Mouse (Mus musculus) hindbrain, embryonic 12.5 days (tissue): ENCODE results near the gene Ago4. TPM values are rescaled to one million over a fixed set of nuclear protein-coding genes. Genes with fewer than 3 reads are reported as not detected.

ENCODE experiments used
- ATAC-seq: fragments of 200-750 bp; cut with Nextera tagmentation; 2 replicates; pipeline ENCODE4 v1.8.0; 2017; ENCODE audit warnings: moderate TSS enrichment; ENCODE audit not compliant: low FRiP score
- H3K27ac ChIP-seq: fragments of 300-500 bp; sonication (generic); 2 replicates; pipeline ENCODE4 v1.5.1; 2016; ENCODE audit warnings: mild to moderate bottlenecking
- H3K27me3 ChIP-seq: fragments of 300-500 bp; sonication (generic); 2 replicates; pipeline ENCODE4 v1.6.1; 2016; ENCODE audit warnings: mild to moderate bottlenecking
- H3K36me3 ChIP-seq: fragments of 300-500 bp; sonication (generic); 2 replicates; pipeline ENCODE4 v1.6.1; 2016; ENCODE audit warnings: mild to moderate bottlenecking
- H3K4me1 ChIP-seq: fragments of 300-500 bp; sonication (generic); 2 replicates; pipeline ENCODE4 v1.6.1; 2016
- H3K4me2 ChIP-seq: fragments of 300-500 bp; sonication (generic); replicated peaks from 2 replicates; pipeline ENCODE4 v1.6.1; 2016; ENCODE audit warnings: mild to moderate bottlenecking
- H3K4me3 ChIP-seq: fragments of 300-500 bp; sonication (generic); 2 replicates; pipeline ENCODE4 v1.5.1; 2016; ENCODE audit warnings: mild to moderate bottlenecking
- H3K9ac ChIP-seq: fragments of 300-500 bp; sonication (generic); 2 replicates; pipeline ENCODE4 v1.6.1; 2016; ENCODE audit warnings: mild to moderate bottlenecking, moderate library complexity
- H3K9me3 ChIP-seq: fragments of 300-500 bp; sonication (generic); replicated peaks from 2 replicates; pipeline ENCODE4 v1.6.1; 2016; ENCODE audit warnings: mild to moderate bottlenecking
- whole genome bisulfite sequencing: fragments of 180-500 bp; shearing (Covaris S2); methylation state at CpG from one replicate; pipeline ENCODE4 v1.1.7; 2016; 5-methylcytosine and 5-hydroxymethylcytosine counted together
- microRNA-seq: library from miRNA; unstranded; fragments of <30 nt; microRNA quantifications from one replicate; pipeline ENCODE4, GENCODE M21; 2017
- polyA plus RNA-seq: library from polyadenylated mRNA; unstranded; fragments of >200 nt; fragmentation: Nextera tagmentation; extraction: Ambion mirVana; gene quantifications from 2 replicates; pipeline ENCODE4 v1.2.1, GENCODE M21; 2016

The Ago4 gene
- polyA plus RNA-seq, 1 experiment from 2014 or later: 8.2 TPM

GRCm38 (mm10) chr4:126464892-126465235 lies 68.4 kb downstream of the Ago4 start:
- Histone ChIP-seq H3K9me3 (no peaks in the 10 kb centered on the region), H3K4me3 (peak overlapping the region; percentile 91), H3K4me1 (peaks cover 55% of the 10 kb centered on the region), H3K27ac (peak overlapping the region; percentile 99), H3K36me3 (peaks cover 10% of the 10 kb centered on the region), H3K4me2 (peak overlapping the region; percentile 62), H3K9ac (peak overlapping the region; percentile 66), H3K27me3 (no peaks in the 10 kb centered on the region)
- WGBS: 9% methylated on average over 2 of the region's 2 CpGs
- ATAC-seq: no peak

GRCm38 (mm10) chr4:126464189-126464891 lies 68.9 kb downstream of the Ago4 start:
- 14% methylated on average over 4 of the region's 4 CpGs for WGBS
- peak overlapping the region; percentile 66 for H3K9ac ChIP-seq
- peaks cover 16% of the 10 kb centered on the region for H3K36me3 ChIP-seq
- no peak for ATAC-seq
- no peaks in the 10 kb centered on the region for H3K9me3 ChIP-seq
- no peaks in the 10 kb centered on the region for H3K27me3 ChIP-seq
- peaks cover 55% of the 10 kb centered on the region for H3K4me1 ChIP-seq
- H3K4me3 ChIP-seq: peak overlapping the region; percentile 91
- peak overlapping the region; percentile 62 for H3K4me2 ChIP-seq
- peak overlapping the region; percentile 99 for H3K27ac ChIP-seq

- no peak overlapping the region for H3K4me2 ChIP-seq
- H3K36me3 ChIP-seq: peaks cover 97% of the 10 kb centered on the region
- H3K4me1 ChIP-seq: no peaks in the 10 kb centered on the region
- no peaks in the 10 kb centered on the region for H3K27me3 ChIP-seq
- no peaks in the 10 kb centered on the region for H3K9me3 ChIP-seq
- H3K27ac ChIP-seq: no peak overlapping the region
- no peak for ATAC-seq
- 94% methylated on average over 7 of the region's 7 CpGs for WGBS
- H3K4me3 ChIP-seq: no peak overlapping the region
- H3K9ac ChIP-seq: no peak overlapping the region
Measured at GRCm38 (mm10) chr4:126455441-126455840, 77.8 kb downstream of the Ago4 start.

GRCm38 (mm10) chr4:126454547-126455254 lies 78.6 kb downstream of the Ago4 start:
- 96% methylated on average over 5 of the region's 5 CpGs for WGBS
- Histone ChIP-seq H3K4me3 (no peak overlapping the region), H3K4me1 (no peaks in the 10 kb centered on the region), H3K27me3 (no peaks in the 10 kb centered on the region), H3K36me3 (peaks cover 97% of the 10 kb centered on the region), H3K4me2 (no peak overlapping the region), H3K9me3 (no peaks in the 10 kb centered on the region), H3K27ac (no peak overlapping the region), H3K9ac (no peak overlapping the region)
- ATAC-seq: no peak

- no peak overlapping the region for H3K9ac ChIP-seq
- H3K4me3 ChIP-seq: no peak overlapping the region
- H3K4me2 ChIP-seq: no peak overlapping the region
- no peaks in the 10 kb centered on the region for H3K9me3 ChIP-seq
- no peak for ATAC-seq
- H3K27me3 ChIP-seq: no peaks in the 10 kb centered on the region
- H3K27ac ChIP-seq: no peak overlapping the region
- H3K36me3 ChIP-seq: peaks cover 91% of the 10 kb centered on the region
- no peaks in the 10 kb centered on the region for H3K4me1 ChIP-seq
- WGBS: 96% methylated on average over 1 of the region's 1 CpGs
Measured at GRCm38 (mm10) chr4:126450268-126450667, 83.0 kb downstream of the Ago4 start.

- Histone ChIP-seq H3K4me2 (no peak overlapping the region), H3K36me3 (peaks cover 74% of the 10 kb centered on the region), H3K27me3 (no peaks in the 10 kb centered on the region), H3K4me3 (no peak overlapping the region), H3K9ac (no peak overlapping the region), H3K27ac (no peak overlapping the region), H3K9me3 (no peaks in the 10 kb centered on the region), H3K4me1 (no peaks in the 10 kb centered on the region)
- WGBS: 90% methylated on average over 7 of the region's 7 CpGs
- no peak for ATAC-seq
Measured at GRCm38 (mm10) chr4:126447126-126447525, 86.1 kb downstream of the Ago4 start.

- H3K36me3 ChIP-seq: peaks cover 77% of the 10 kb centered on the region
Measured at GRCm38 (mm10) chr4:126444528-126444927, 88.7 kb downstream of the Ago4 start.

More at GRCm38 (mm10) chr4:126444528-126444927, 88.7 kb downstream of the Ago4 start:
- no peak for ATAC-seq
- Histone ChIP-seq H3K9ac (no peak overlapping the region), H3K4me1 (no peaks in the 10 kb centered on the region), H3K27me3 (no peaks in the 10 kb centered on the region), H3K27ac (no peak overlapping the region), H3K4me2 (no peak overlapping the region), H3K4me3 (no peak overlapping the region), H3K9me3 (no peaks in the 10 kb centered on the region)
- 87% methylated on average over 3 of the region's 3 CpGs for WGBS

Small RNA genes within 50 kb of the gene (microRNA-seq; reads per million reads assigned to microRNA genes)
- gene Mir7119: not detected

Other genes starting within 250 kb of the Ago4 start
- gene Col8a2, start 246.7 kb downstream of the Ago4 start, polyA plus RNA-seq: 50.1 and 56.7 TPM in 2 replicates
- 65.2 and 74.3 TPM in 2 replicates for gene Adprhl2, start 211.8 kb downstream of the Ago4 start, polyA plus RNA-seq
- 6.3 and 6.7 TPM in 2 replicates for gene Tekt2, start 207.8 kb downstream of the Ago4 start, polyA plus RNA-seq
- 21.6 and 22.2 TPM in 2 replicates for gene Ago3, start 103.9 kb downstream of the Ago4 start, polyA plus RNA-seq
- 15.8 and 20.5 TPM in 2 replicates for gene Ago1, start 64.9 kb downstream of the Ago4 start, polyA plus RNA-seq
- gene Clspn, start 23.5 kb upstream of the Ago4 start, polyA plus RNA-seq: 23.5 and 27.2 TPM in 2 replicates
- 2.5 and 3.1 TPM in 2 replicates for gene 5730409E04Rik, start 76.3 kb upstream of the Ago4 start, polyA plus RNA-seq
- 393 and 431 TPM in 2 replicates for gene Psmb2, start 144.2 kb upstream of the Ago4 start, polyA plus RNA-seq
- gene Tfap2e, start 202.8 kb upstream of the Ago4 start, polyA plus RNA-seq: 0.77 and 0.93 TPM in 2 replicates
- gene Ncdn, start 220.0 kb upstream of the Ago4 start, polyA plus RNA-seq: 54.3 and 62.6 TPM in 2 replicates
- gene AU040320, start 220.1 kb upstream of the Ago4 start, polyA plus RNA-seq: 35.3 and 38.6 TPM in 2 replicates